ENCODE assay signal across 9 mouse cellular contexts in genomic region chr13:29232681-29233080, GRCm38 (mm10).
A peak's percentile ranks its signal among the peaks of the same experiment; 100 is the strongest.
DNase-seq lines count a peak whose midpoint lies in the region; ATAC-seq and TF ChIP-seq lines count a peak whose summit lies in the region.
"Had no signal": no experiment of that assay in that cellular context is flagged by ENCODE, and none has a peak within 500 bp of the region (broad histone marks: within the 10 kb centered on the region; RNA-seq: fewer than 3 reads in every experiment).

No protein-coding gene starts in this region.

- DNase-seq in gastrocnemius, postnatal 10 days: peak; percentile 10
- no peak for DNase-seq in gastrocnemius, adult 8-10 months (ENCODE audit: low spot score in 2 of 2)
- peak; percentile 27 for DNase-seq in right cerebral cortex, postnatal 14 days
- DNase-seq in right cerebral cortex, postnatal 25 days: no peak
- peak; percentile 77 for DNase-seq in brain, embryonic 14.5 days (ENCODE audit: low read depth)
- peak; percentile 30 for DNase-seq in naive thymus-derived CD4-positive, alpha-beta T cell, adult 2 months (ENCODE audit: low read depth)
- no peak for DNase-seq in layer of hippocampus, adult 9-11 months

- ATAC-seq in activated CD4-positive, CD25-positive, alpha-beta regulatory T cell, adult 4 months: no peak
- ATAC-seq: midbrain, embryonic 16.5 days had no signal

- no peak for TF ChIP-seq POLR2A in brain, embryonic 14.5 days (IDR thresholded peaks at IDR 0.05; ENCODE audit: borderline replicate concordance, extremely low read depth, insufficient read depth, insufficient read length, poor library complexity, severe bottlenecking)

- no peak for TF ChIP-seq CTCF in brain, embryonic 14.5 days (IDR thresholded peaks at IDR 0.05; ENCODE audit: borderline replicate concordance, extremely low read depth, insufficient read depth, insufficient read length)

Comparison
In these comparisons a context has a peak if more than half of its experiments do, and no peak if none do; other contexts are left out.
1. DNase-seq: peak in gastrocnemius, postnatal 10 days (single experiment), right cerebral cortex, postnatal 14 days (single experiment), brain, embryonic 14.5 days (single experiment) and naive thymus-derived CD4-positive, alpha-beta T cell, adult 2 months (single experiment); none in gastrocnemius, adult 8-10 months (0 of 2), right cerebral cortex, postnatal 25 days (single experiment) and layer of hippocampus, adult 9-11 months (single experiment).